Mouse (Mus musculus): ENCODE measurements around the gene Terf2.
A peak's percentile ranks its signal among the peaks of the same experiment; 100 is the strongest.
"Not testable (repeated sequence)": the region's sequence is repeated elsewhere in the genome, so short reads cannot be mapped to it uniquely, and the experiment has no call there.

The Terf2 gene

DNA sequence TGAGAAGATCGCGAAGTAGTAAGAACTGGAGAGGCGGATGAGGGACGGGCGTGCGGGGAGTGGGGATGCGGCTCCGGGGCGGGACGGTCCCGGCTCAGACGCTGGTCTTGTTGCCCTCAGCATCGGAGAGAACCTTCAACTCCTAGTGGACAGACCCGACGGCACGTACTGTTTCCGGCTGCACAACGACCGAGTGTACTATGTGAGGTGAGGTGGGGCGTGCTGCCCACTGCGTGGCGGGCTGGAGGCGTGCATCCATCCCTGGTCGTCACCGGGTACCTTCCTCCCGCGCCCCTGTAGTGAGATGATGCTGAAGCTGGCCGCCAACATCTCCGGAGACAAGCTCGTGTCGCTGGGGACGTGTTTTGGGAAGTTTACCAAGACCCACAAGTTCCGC is 39.4 kb downstream of the Terf2 start:
- peak; percentile 37 for DNase-seq (ENCODE audit: low spot score)

DNA sequence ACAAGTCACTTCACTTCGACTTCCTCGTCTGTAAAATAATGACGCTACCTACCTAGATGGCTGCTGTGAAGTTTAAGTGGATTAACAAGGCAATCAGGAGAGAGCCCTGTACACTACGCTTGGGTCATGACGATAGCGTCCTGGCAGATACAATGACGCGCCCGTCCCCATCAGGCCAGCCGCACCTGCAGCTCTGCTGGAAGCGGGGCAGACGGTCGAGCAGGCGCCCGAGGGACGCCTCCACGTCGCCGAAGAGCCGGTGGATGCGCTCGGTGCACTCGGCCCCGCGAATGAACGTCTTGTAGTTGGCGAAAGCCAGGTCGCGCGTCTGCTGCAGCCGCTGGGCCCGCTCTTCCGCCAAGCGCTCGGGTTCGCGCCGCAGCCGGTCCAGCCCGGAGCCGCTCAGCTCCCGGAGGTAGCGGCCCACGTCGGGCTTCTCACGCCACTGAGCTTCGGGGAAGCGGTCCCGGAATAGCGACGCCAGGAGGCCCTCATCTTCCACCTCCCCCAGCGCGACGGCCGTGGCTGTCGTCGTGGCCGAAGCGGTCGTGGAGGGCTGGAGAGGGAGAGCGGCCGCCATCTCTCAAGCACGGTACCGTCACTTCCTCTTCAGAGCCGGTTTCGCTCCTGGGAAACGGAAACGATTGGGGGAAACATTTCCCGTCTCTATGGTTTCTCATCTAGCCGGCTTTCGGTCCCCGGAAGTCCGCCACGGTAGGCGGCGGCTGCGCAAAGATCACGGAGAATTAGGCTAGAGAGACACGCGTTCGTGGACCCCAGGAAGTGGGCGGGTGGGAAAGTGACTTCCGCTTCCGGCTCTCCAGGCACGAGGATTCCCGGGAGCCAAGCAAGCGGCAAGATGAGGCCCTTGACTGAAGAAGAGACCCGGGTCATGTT is 40.0 kb downstream of the Terf2 start, which contains the start of the genes Cog8 and Nip7:
Gene Cog8 (minus strand): TSS at position 614 of the 897 bp plus-strand sequence.
Gene Nip7 (plus strand): TSS at position 802 of the 897 bp plus-strand sequence.
- DNase-seq (ENCODE audit: low spot score), result peak; percentile 97

DNA sequence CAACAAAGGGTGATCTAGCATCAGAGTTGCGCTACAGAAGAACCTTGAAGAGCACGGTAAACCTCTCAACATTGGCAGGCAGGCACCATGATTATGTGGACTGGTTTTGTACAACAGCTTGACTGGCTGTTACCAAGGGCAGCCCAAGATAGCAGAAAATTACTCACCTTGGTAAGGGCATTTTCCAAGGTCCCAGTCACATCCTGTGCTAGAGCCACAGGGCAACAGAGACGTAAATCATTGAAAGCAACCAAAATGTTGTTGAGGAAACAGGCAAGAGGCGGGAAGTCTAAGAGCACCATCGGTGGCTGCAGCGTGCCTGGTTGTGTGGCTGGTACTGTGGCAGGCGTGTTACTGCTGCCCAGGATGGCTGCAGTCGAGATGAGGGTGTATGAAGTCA is 44.3 kb downstream of the Terf2 start:
- DNase-seq (ENCODE audit: low spot score), result no peak

DNA sequence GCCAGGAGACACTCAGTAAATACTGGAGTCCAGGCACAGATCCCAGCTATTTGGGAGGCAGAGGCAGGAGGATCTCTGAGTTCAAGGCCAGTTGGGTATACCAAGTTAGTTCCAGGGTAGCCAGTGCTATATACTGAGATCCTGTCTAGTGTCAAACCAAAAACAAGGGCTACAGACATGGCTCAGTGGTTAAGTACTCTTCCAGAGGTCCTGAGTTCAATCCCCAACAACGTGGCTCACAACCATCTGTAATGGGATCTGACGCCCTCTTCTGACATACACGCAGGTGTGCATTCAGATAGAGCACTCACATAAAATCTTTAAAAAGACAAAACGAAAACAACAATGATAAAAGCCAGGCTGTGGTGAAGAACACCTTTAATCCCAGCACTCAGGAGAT is 46.9 kb downstream of the Terf2 start:
- no peak for DNase-seq (ENCODE audit: low spot score)

DNA sequence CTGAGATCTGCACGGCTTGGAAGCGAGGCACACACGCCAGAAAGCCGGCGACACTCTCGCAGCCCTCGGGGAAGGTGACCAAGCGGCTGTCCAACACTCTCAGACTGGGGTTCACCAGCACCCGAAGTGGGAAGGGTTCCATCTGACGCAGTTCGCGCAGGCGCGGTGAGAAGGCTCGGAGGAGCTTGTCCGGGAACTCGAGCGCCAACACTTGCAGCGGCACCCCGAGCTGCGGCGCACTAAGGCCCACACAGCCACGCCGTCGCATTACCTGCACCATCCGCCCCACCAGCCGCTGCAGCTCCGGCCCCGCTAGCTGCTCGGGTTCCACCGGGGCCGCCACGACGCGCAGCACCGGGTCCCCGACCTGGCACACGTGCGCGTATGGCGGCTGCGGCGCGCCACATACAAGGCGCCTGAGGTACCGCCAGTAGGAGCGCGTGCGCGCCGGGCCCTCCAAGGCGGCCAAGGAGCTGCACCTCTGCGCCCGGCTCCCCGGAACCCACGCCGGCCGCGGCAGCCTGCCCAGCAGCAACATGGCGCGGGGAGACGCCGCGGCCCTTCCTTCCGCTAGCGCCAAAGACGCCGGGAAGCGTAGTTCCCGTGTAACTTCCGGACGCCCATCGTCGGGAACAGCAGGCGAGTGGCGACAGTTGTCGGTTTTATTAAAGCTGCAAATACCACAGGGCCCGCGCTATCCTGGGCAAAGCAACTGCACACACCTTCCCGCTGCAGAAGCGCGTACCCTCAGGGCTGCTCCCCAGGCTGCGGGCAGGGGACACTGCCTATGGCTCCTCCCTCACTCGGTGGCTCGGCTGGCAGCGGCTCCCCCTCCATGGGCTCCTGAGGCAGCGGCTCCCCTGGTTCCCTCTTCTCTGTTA is 48.0 kb downstream of the Terf2 start, which contains the start of gene Pdf:
Gene Pdf (minus strand): TSS at position 554 of the 881 bp plus-strand sequence.
- peak; percentile 84 for DNase-seq (ENCODE audit: low spot score)

DNA sequence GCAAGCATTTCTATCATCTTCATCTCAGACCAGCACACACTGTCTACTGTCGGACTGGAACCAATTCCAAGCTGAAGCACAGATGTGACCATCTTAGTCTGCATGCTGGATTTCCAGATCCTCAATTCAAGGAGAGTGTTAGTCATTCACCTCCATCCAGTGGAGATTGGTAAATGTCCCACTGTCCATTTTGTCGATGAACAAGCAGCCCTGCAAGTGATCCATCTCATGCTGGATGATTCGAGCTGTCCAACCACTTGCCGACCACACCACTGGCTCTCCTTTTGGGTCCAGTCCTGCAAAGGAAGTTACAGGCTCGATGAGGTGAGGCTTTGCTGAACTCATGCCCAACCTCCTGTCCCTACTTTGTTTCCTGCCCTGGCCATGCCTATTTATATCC is 49.4 kb downstream of the Terf2 start:
- DNase-seq (ENCODE audit: low spot score), result no peak

DNA sequence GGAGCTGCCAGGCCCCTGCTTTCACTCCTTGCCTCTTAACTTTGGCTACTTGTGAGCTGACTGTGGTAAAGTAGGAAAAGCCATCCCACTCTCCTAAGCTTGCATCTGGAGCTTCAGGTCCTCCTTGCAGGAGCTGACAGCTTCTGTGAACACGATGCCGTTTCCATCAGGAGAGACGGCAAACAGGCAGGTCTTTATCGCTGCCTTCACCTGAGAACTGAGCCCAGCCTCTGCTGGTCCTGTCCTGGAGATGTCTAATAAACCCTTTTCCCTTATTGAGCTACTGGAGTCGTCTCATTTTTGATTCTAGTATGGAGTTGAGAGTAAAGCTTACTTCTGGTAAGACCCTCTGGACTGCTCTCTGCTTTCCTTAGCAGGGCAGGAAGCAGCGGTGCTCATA is 50.9 kb downstream of the Terf2 start:
- DNase-seq (ENCODE audit: low spot score), result no peak

DNA sequence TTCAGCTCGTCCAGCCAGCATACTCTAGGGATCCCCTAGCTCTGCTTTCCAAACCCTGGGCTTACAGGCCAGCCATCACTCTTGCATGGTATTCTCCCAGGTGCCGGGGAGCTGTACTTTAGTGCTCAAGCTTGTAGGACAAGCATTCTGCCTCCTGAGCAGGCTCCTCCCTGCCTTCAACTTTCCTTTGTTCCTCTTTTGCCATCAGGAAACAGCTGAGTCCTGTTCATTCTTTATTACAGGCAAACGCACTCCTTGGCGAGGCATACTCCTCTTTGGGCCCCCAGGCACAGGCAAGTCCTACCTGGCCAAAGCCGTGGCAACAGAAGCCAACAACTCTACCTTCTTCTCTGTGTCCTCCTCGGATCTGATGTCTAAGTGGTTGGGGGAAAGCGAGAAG is 55.7 kb downstream of the Terf2 start:
- no peak for DNase-seq (ENCODE audit: low spot score)

DNA sequence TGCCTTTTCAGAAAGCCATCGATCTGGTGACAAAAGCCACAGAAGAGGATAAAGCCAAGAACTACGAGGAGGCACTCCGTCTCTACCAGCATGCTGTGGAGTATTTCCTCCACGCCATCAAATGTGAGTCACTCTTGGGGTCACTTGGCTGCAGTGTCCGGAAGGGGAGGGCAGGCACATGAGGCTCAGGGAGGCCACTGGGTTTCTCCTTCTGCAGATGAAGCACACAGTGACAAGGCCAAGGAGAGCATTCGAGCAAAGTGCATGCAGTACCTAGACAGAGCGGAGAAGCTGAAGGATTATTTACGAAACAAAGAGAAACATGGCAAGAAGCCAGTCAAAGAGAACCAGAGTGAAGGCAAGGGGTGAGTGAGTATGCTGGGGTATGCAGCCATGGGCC is 59.7 kb downstream of the Terf2 start:
- DNase-seq (ENCODE audit: low spot score), result no peak

DNA sequence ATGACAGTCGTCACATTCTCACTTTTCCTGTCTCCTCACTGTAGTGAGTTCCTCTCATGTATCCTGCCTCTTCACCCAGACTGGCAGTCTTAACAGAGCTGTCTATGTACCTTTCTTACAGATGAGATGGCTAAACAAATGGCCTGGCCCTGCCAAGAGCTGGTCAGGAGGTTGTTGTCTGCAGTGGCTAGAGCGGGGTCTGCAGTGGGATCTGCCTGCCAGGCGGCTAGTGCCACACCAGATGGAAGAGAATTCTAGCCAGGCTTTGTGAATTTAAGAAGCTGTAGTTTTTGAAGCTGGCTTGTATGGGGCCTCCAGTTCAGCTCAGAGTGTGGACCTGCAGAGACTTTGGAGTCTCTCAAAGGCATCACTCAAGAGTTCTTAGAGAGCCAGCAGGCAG is 60.7 kb downstream of the Terf2 start:
- DNase-seq (ENCODE audit: low spot score), result no peak

DNA sequence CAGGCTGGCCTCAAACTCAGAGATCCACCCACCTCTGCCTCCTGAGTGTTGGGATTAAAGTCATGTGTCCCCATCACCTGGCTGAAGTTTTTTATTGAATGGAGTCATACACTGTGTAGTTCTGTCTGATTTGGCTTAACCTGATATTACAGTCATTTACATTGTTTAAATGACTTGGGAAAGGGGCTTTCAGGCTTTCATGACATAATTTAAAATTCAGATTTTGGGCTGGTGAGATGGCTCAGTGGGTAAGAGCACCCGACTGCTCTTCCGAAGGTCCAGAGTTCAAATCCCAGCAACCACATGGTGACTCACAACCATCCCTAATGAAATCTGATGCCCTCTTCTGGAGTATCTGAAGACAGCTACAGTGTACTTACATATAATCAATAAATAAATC is 62.7 kb downstream of the Terf2 start:
- not testable (repeated sequence) for DNase-seq (ENCODE audit: low spot score)

DNA sequence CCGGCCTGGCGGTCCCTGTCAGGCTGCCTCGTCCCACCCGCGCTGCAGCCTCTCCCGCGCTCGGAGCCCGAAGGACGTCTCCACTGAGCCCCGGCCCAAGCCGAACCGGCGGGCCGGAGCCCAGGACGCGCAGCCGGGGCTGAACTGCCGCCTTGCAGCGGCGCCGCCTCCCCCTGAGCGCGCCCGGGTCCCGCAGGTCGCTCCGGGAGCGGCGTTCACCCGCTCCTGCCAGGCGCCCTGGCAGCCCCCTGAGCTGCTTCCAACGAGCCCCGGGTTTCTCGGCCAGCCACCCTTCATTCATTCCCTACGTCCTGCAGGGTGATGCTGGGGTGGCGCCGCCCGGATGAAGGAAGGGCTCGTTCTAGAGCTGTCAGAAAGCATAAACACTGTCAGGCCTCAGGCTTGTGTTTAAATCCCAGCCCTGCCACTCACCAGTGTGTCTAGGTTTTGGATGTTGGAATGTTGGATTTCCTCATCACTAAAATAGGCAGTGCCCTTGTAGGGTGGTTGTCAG is 64.7 kb downstream of the Terf2 start:
- no peak for DNase-seq (ENCODE audit: low spot score)

DNA sequence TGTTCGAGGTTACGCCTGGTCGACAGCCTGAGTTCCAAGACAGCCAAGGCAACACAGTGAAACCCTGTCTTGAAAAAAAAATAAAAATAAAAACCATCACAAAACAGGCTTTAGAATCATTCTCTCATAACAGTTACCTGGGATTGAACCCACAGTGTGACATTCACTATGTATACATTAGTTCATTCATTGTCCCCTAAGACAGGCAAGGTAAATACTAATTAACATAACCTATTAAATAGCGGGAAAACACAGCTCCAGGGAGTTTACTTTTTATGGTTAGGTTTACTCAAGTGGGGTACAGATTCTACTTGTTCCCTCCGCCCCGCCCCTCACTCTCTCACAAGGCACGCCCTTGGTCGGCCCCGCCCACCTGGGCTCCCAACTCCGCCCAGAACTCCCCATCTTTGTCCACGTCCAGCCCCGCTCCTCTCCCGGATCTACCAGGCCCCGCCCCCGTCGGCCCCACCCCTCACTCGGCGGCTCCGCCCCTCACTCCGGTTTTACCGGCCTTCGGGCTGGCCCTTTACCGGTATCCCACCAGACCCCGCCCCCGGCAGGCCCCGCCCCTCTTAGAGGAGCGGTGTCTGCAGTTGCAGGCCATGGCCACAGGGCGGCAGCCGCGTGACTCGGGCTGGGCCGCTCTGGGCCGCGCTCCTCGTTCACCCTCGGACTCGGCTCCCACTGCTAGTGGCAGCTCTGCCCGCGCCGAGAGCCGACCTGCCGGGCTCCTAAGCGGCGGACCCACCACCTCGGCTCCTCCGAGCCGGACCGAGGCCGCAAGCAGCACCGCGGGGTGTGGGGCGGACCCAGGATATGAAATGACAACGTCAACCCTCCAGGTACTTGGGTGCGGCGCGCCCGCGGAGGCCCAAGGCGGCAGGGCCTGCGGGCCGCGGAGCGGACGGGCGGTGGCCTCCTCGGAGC is 65.4 kb downstream of the Terf2 start, which contains the start of gene Vps4a:
Gene Vps4a (plus strand): TSS at position 573 of the 927 bp plus-strand sequence.
- DNase-seq (ENCODE audit: low spot score), result peak; percentile 96

DNA sequence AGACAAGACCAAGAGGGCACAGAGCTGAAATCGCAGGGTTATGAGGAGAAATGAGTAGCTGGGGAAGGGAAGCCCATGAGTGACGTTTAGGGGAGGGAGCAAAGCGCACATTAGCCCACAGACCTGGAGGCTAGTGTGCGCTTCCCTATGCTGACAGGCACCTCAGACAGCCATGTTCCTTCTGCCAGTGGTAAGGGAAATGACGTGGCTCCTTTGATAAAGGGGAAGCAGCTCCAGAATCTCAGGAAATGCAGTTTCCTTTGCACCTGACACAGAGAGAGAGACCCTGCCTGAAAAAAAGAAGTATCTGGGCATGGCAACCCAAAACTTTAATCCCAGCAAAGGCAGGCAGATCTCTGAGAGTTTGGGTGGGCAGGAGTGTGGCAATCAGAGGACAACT is 66.3 kb downstream of the Terf2 start:
- no peak for DNase-seq (ENCODE audit: low spot score)

DNA sequence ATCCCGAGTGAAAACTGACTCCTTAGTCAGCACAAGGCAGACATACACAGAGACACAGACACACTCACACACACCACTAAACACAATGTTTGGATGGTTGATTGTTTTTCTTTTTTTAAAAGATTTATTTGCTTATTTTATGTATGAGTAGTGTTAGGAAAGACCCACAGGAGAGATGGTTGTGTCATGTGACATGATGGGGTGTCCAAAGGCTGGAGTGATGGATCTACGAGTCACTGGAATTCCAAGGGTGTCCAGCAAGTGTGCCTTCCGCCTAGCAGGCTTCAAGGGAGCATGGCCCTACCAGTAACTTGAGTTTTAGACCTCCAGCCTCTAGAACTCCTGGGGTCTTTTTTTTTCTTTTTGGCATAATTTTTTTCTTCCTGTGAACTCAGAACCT is 67.0 kb downstream of the Terf2 start:
- DNase-seq (ENCODE audit: low spot score), result no peak

DNA sequence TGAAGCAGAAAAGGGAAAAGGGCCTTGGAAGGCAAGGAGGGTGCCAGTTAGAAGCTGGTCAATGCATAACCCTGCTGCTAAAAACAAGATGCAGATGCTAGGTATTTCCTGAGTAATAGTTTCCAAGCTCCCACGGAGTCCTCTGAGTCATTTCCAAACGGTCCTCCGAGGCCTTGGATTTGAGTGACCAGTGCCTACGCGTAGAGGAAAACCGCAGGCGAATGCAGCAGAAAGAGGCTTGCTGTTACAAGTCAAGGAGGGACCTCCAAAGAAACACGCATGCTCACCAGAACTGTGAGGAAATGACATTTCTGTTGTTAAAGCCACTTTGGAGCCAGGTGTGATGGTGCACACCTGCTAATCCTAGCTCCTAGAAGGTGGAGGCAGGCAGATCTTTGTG is 72.9 kb downstream of the Terf2 start:
- no peak for DNase-seq (ENCODE audit: low spot score)
